Comparison of ENCODE assay signal across 9 mouse cellular contexts in the genomic region with DNA sequence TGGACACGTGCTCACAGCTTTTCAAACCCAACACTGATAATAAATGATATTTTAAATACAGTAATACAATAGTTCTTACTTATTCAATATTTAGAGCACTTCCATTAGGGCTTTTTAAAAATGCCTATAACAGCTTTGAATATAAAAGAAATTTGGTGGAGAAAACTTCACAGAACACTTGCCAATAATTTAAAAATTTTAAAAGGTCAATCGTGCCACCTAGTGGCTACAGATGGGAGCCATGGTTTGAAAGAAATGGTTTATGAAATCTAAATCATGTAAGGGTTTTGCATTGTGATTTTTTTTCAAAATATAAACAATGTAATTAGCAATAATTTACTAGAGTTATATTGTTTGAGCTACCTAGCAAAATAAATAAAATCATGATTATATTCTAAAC.
A peak's percentile ranks its signal among the peaks of the same experiment; 100 is the strongest.
DNase-seq lines count a peak whose midpoint lies in the region; ATAC-seq and TF ChIP-seq lines count a peak whose summit lies in the region.
"Had no signal": no experiment of that assay in that cellular context is flagged by ENCODE, and none has a peak within 500 bp of the region (broad histone marks: within the 10 kb centered on the region; RNA-seq: fewer than 3 reads in every experiment).

No protein-coding gene starts in this region.

- peak; percentile 30 to 49 for DNase-seq in cerebellum, adult 2 months
- DNase-seq in kidney, postnatal 14 days = peak; percentile 13
- DNase-seq in kidney, adult 11 months = no peak
- peak; percentile 20 for DNase-seq in hindlimb bud, embryonic 11.5 days (ENCODE audit: extremely low spot score, low read depth, low spot score)
- peak; percentile 24 for DNase-seq in telencephalon, adult 2 months (ENCODE audit: low read depth, low spot score)

- TF ChIP-seq CTCF in cerebellum, adult 2 months (IDR thresholded peaks at IDR 0.05; ENCODE audit: borderline replicate concordance, insufficient read depth, low read depth, low read length) = no peak

- H3K27ac ChIP-seq in cerebellum, adult 2 months (ENCODE audit: insufficient read depth, low read length) = no peak overlapping the region
- H3K27ac ChIP-seq: lung, embryonic 15.5 days had no signal

- peaks cover 7% of the 10 kb centered on the region; the same call in 1 of the 2 replicates for H3K4me1 ChIP-seq in cerebellum, adult 2 months (ENCODE audit: control insufficient read depth, insufficient read depth, low read length)
- H3K4me1 ChIP-seq: lung, embryonic 15.5 days had no signal

- ATAC-seq in cerebellum, adult (ENCODE audit: insufficient number of reproducible peaks, low FRiP score, low TSS enrichment) = no peak
- ATAC-seq in CD4-positive, CD25-positive, alpha-beta regulatory T cell, adult 4 months = peak; percentile 56
- no peak for ATAC-seq in inflammation-experienced regulatory T-cells, adult 6 months

- 46% methylated on average over 2 of the region's 2 CpGs for WGBS in cerebellum, adult 2 months

- no peak for TF ChIP-seq POLR2A in cerebellum, adult 2 months (IDR thresholded peaks at IDR 0.05; ENCODE audit: borderline replicate concordance, insufficient read depth, low read length)

- H3K27me3 ChIP-seq in cerebellum, adult 2 months (ENCODE audit: control insufficient read depth, insufficient read depth, low read length) = no peaks in the 10 kb centered on the region
- H3K27me3 ChIP-seq: lung, embryonic 15.5 days had no signal

- H3K4me3 ChIP-seq in cerebellum, adult 2 months (replicated peaks; ENCODE audit: insufficient read depth, low read depth, low read length) = no peak overlapping the region
- H3K4me3 ChIP-seq: lung, embryonic 15.5 days had no signal
